Mouse (Mus musculus) liver, postnatal 0 days (tissue): ENCODE results near the gene Samsn1.

Experiments used
- CTCF ChIP-seq: sonication (generic); IDR thresholded peaks from 2 replicates; pipeline ENCODE4 v1.5.1; 2016; ENCODE audit warnings: antibody characterized with exemption, low read depth
- EP300 ChIP-seq: IDR thresholded peaks from 2 replicates; pipeline ENCODE4 v1.6.1; 2016; ENCODE audit warnings: antibody characterized with exemption, low read depth, mild to moderate bottlenecking

GRCm38 (mm10) chr16:76066082-76066635 lies 44.1 kb upstream of the Samsn1 start:
- no peak for TF ChIP-seq CTCF
- TF ChIP-seq EP300, result no peak
